Mouse (Mus musculus) thymus, adult 2 months (tissue): ENCODE results near the gene Ifi207. TPM values are rescaled to one million over a fixed set of nuclear protein-coding genes. Genes with fewer than 3 reads are reported as not detected.
"Not testable (repeated sequence)": the region's sequence is repeated elsewhere in the genome, so short reads cannot be mapped to it uniquely, and the experiment has no call there.

Experiments used
- DNase-seq: peaks from one replicate; pipeline ENCODE4 v3.0.0; 2021
- H3K27ac ChIP-seq: fragments of 200-500 bp; 2 replicates; pipeline ENCODE4 v1.5.1; 2012; ENCODE audit warnings: low read length, control low read depth; ENCODE audit not compliant: control insufficient read depth, insufficient read depth
- H3K27me3 ChIP-seq: fragments of 200-500 bp; 2 replicates; pipeline ENCODE4 v1.6.1; 2012; ENCODE audit warnings: mild to moderate bottlenecking, low read length, moderate library complexity, mixed read lengths; ENCODE audit not compliant: control insufficient read depth, insufficient read depth
- H3K36me3 ChIP-seq: fragments of 200-500 bp; 2 replicates; pipeline ENCODE4 v1.6.1; 2012; ENCODE audit warnings: mild to moderate bottlenecking, low read length, moderate library complexity; ENCODE audit not compliant: control insufficient read depth, insufficient read depth
- H3K4me1 ChIP-seq: fragments of 200-500 bp; replicated peaks from 2 replicates; pipeline ENCODE4 v1.6.1; 2012; ENCODE audit warnings: low read length; ENCODE audit not compliant: control insufficient read depth, insufficient read depth
- H3K4me3 ChIP-seq: fragments of 200-500 bp; 2 replicates; pipeline ENCODE4 v1.5.1; 2012; ENCODE audit warnings: mild to moderate bottlenecking, low read length, control low read depth, moderate library complexity; ENCODE audit not compliant: control insufficient read depth, insufficient read depth
- CTCF ChIP-seq: fragments of 200-500 bp; IDR thresholded peaks from 2 replicates; pipeline ENCODE4 v1.5.1; 2012; ENCODE audit warnings: mild to moderate bottlenecking, control low read depth, low read length, moderate library complexity, borderline replicate concordance; ENCODE audit not compliant: control insufficient read depth, poor library complexity, insufficient read depth; ENCODE audit errors: extremely low read depth
- POLR2A ChIP-seq: fragments of 200-500 bp; IDR thresholded peaks from 2 replicates; pipeline ENCODE4 v1.6.1; 2012; ENCODE audit warnings: mild to moderate bottlenecking, low read length, control low read depth, moderate library complexity; ENCODE audit not compliant: control insufficient read depth, poor library complexity, insufficient read depth; ENCODE audit errors: extremely low read depth
- WGBS: fragments of 180-500 bp; shearing (Covaris S2); methylation state at CpG from one replicate; pipeline ENCODE4 v1.1.7; 2018; 5-methylcytosine and 5-hydroxymethylcytosine counted together
- polyA plus RNA-seq: library from polyadenylated mRNA; depleted of rRNA; stranded (reverse); fragments of >200 nt; gene quantifications from 2 replicates; pipeline ENCODE4 v1.2.3, GENCODE M21; 2012; rRNA removed

Gene Ifi207
- polyA plus RNA-seq, 1 experiment, result 10.6 TPM

- TF ChIP-seq POLR2A (no peak), CTCF (no peak)
- Histone ChIP-seq H3K4me3 (no peak overlapping the region), H3K27me3 (no peaks in the 10 kb centered on the region), H3K27ac (no peak overlapping the region), H3K4me1 (no peaks in the 10 kb centered on the region), H3K36me3 (no peaks in the 10 kb centered on the region)
- no peak for DNase-seq
- 79% methylated on average over 7 of the region's 7 CpGs for WGBS
Observed at GRCm38 (mm10) chr1:173733219-173733618, 8.3 kb downstream of the Ifi207 start.

- no peak for DNase-seq
- WGBS, result 52% methylated on average over 1 of the region's 1 CpGs
- H3K4me1 ChIP-seq, result no peaks in the 10 kb centered on the region
- no peaks in the 10 kb centered on the region for H3K27me3 ChIP-seq
- TF ChIP-seq CTCF (no peak), POLR2A (no peak)
- H3K27ac ChIP-seq, result no peak overlapping the region
- no peaks in the 10 kb centered on the region for H3K36me3 ChIP-seq
- H3K4me3 ChIP-seq, result no peak overlapping the region
Observed at GRCm38 (mm10) chr1:173694270-173694669, 47.3 kb downstream of the Ifi207 start.

GRCm38 (mm10) chr1:173678605-173679004, 62.9 kb downstream of the Ifi207 start:
- 76% methylated on average over 1 of the region's 1 CpGs for whole genome bisulfite sequencing
- not testable (repeated sequence) for H3K4me3 ChIP-seq, H3K36me3 ChIP-seq, H3K27ac ChIP-seq, H3K4me1 ChIP-seq, H3K27me3 ChIP-seq
- DNase-seq, result peak; percentile 16

- not testable (repeated sequence) for H3K36me3 ChIP-seq, H3K4me1 ChIP-seq, H3K4me3 ChIP-seq, H3K27me3 ChIP-seq
- WGBS, result 17% methylated on average over 3 of the region's 3 CpGs
- peak; percentile 43 for DNase-seq
- H3K27ac ChIP-seq, result peak within 1 kb of the TSS; percentile 73
Observed at GRCm38 (mm10) chr1:173673458-173674097, 68.0 kb downstream of the Ifi207 start, which contains the start of gene Ifi208. Gene Ifi208, plus strand, starts transcription at chr1:173673675.

Other genes with a start within 250 kb of the Ifi207 start
- 0.94 and 1.3 TPM in 2 replicates for gene Ifi214, start 205.8 kb downstream of the Ifi207 start, polyA plus RNA-seq
- 22.3 and 23.3 TPM in 2 replicates for gene Ifi213, start 142.5 kb downstream of the Ifi207 start, polyA plus RNA-seq
- 5.4 and 6.1 TPM in 2 replicates for gene Ifi209, start 110.8 kb downstream of the Ifi207 start, polyA plus RNA-seq
- 21.0 and 21.1 TPM in 2 replicates for gene Ifi208, start 68.1 kb downstream of the Ifi207 start, polyA plus RNA-seq
- 1.4 and 2.1 TPM in 2 replicates for gene Ifi204, start 25.2 kb upstream of the Ifi207 start, polyA plus RNA-seq
- gene Ifi211, start 171.3 kb upstream of the Ifi207 start, polyA plus RNA-seq, result 2.2 and 2.8 TPM in 2 replicates
- 12.3 and 14.5 TPM in 2 replicates for gene Mndal, start 200.7 kb upstream of the Ifi207 start, polyA plus RNA-seq
- gene Ifi203, start 200.9 kb upstream of the Ifi207 start, polyA plus RNA-seq, result 19.0 and 27.7 TPM in 2 replicates
- 0.06 and 0.40 TPM in 2 replicates for gene Ifi202b, start 241.0 kb upstream of the Ifi207 start, polyA plus RNA-seq